8 mouse cellular contexts compared by ENCODE assay signal in genomic region chr10:86705318-86705921, GRCm38 (mm10). TPM values are rescaled to one million over a fixed set of nuclear protein-coding genes. Genes with fewer than 3 reads are reported as not detected.
DNase-seq lines count a peak whose midpoint lies in the region; ATAC-seq and TF ChIP-seq lines count a peak whose summit lies in the region.

TSS of gene Hsp90b1 (minus strand) at chr10:86705509.
TSS of gene Ttc41 (plus strand) at chr10:86705811.

- peak within 1 kb of the TSS; percentile 97 for H3K27ac ChIP-seq in gastrocnemius, adult 2 months
- H3K27ac ChIP-seq in hindbrain, postnatal 0 days, result peak within 1 kb of the TSS; percentile 95
- H3K27ac ChIP-seq in left cerebral cortex, adult 2 months, result peak within 1 kb of the TSS; percentile 100

- H3K4me1 ChIP-seq in hindbrain, postnatal 0 days (ENCODE audit: insufficient read depth, low read length), result peaks cover 15% of the 10 kb centered on the region

- H3K4me2 ChIP-seq in hindbrain, postnatal 0 days (ENCODE audit: low read depth, low read length), result peak within 1 kb of the TSS; percentile 96

- no peaks in the 10 kb centered on the region for H3K9me3 ChIP-seq in hindbrain, postnatal 0 days (ENCODE audit: low read length)

- H3K4me3 ChIP-seq in gastrocnemius, adult 2 months, result peak within 1 kb of the TSS; percentile 84
- H3K4me3 ChIP-seq in hindbrain, postnatal 0 days (ENCODE audit: low read length), result peak within 1 kb of the TSS; percentile 90
- peak within 1 kb of the TSS; percentile 80 for H3K4me3 ChIP-seq in left cerebral cortex, adult 2 months

- peaks cover 27% of the 10 kb centered on the region; the same call in 1 of the 2 replicates for H3K36me3 ChIP-seq in hindbrain, postnatal 0 days (ENCODE audit: insufficient read depth, low read length)

- intact Hi-C loops in gastrocnemius, adult 2 months (cut with DNase I), result loop anchor here (5.0 to 10.0 kb wide), 2 partner anchors 72 to 129 kb away; partner anchors contain the start of gene Nt5dc3
- intact Hi-C loops in left cerebral cortex, adult 2 months (cut with DNase I), result loop anchor here (1.0 to 10.0 kb wide), 3 partner anchors 73 to 831 kb away; no protein-coding TSS in a partner anchor

- DNase-seq in ZHBTc4 (ENCODE audit: low read depth, low spot score), result peak; percentile 100
- DNase-seq in gastrocnemius, adult 2 months, result peak; percentile 100
- peak; percentile 100 for DNase-seq in hindbrain, postnatal 0 days (ENCODE audit: low spot score)
- DNase-seq in left cerebral cortex, adult 2 months (ENCODE audit: extremely low spot score in 1 of 2, low spot score in 2 of 2), result peak; percentile 98 to 100
- peak; percentile 99 to 100 for DNase-seq in right cerebral cortex, adult 2 months (ENCODE audit: low spot score in 2 of 2)
- peak; percentile 99 for DNase-seq in urinary bladder, postnatal 14 days (ENCODE audit: low spot score)

- ATAC-seq in common myeloid progenitor, adult 5-6 weeks (replicated peaks; ENCODE audit: low read depth, poor library complexity, severe bottlenecking), result peak; percentile 81
- peak; percentile 98 for ATAC-seq in hindbrain, postnatal 0 days
- ATAC-seq in megakaryocyte, adult 5-6 weeks (ENCODE audit: poor library complexity, severe bottlenecking), result peak; percentile 78

- under 1% methylated on average over 51 of the region's 51 CpGs for WGBS in hindbrain, postnatal 0 days

- TF ChIP-seq CTCF in gastrocnemius, adult 2 months (IDR thresholded peaks at IDR 0.05), result no peak
- TF ChIP-seq CTCF in hindbrain, postnatal 0 days (IDR thresholded peaks at IDR 0.05; ENCODE audit: low read depth), result no peak
- no peak for TF ChIP-seq CTCF in left cerebral cortex, adult 2 months (IDR thresholded peaks at IDR 0.05)

- no peaks in the 10 kb centered on the region for H3K27me3 ChIP-seq in hindbrain, postnatal 0 days (ENCODE audit: insufficient read depth, low read length)

- H3K9ac ChIP-seq in hindbrain, postnatal 0 days (replicated peaks; ENCODE audit: low read length), result peak within 1 kb of the TSS; percentile 89

RNA-seq across cellular contexts. Expression of gene Hsp90b1, which starts in this region (rescaled TPM):
- 724 and 732 TPM in 2 replicates for total RNA-seq in common myeloid progenitor, adult 5-6 weeks (2017)
- total RNA-seq in gastrocnemius, adult 2 months (2021), result 100 to 1,000 TPM; 108 to 149 TPM
- total RNA-seq in hindbrain, postnatal 0 days (2014; rRNA removed), result 92.5 and 110 TPM in 2 replicates
- 228 and 235 TPM in 2 replicates for polyA plus RNA-seq in hindbrain, postnatal 0 days (2015; fragmentation: Nextera tagmentation; extraction: Ambion mirVana)
- total RNA-seq in left cerebral cortex, adult 2 months (2021), result 100 to 1,000 TPM; 328 to 352 TPM
- 448 and 496 TPM in 2 replicates for total RNA-seq in megakaryocyte, adult 5-6 weeks (2015)
- total RNA-seq in megakaryocyte, adult 5-6 weeks (2017), result 724 and 818 TPM in 2 replicates

RNA-seq across cellular contexts. Expression of gene Ttc41, which starts in this region (rescaled TPM):
- 1.1 and 2.8 TPM in 2 replicates for total RNA-seq in common myeloid progenitor, adult 5-6 weeks (2017)
- 1 to 10 TPM; 2.3 to 2.5 TPM for total RNA-seq in gastrocnemius, adult 2 months (2021)
- total RNA-seq in hindbrain, postnatal 0 days (2014; rRNA removed), result 2.0 and 2.2 TPM in 2 replicates
- 1.4 and 1.5 TPM in 2 replicates for polyA plus RNA-seq in hindbrain, postnatal 0 days (2015; fragmentation: Nextera tagmentation; extraction: Ambion mirVana)
- 1 to 10 TPM; 1.4 to 1.5 TPM for total RNA-seq in left cerebral cortex, adult 2 months (2021)
- total RNA-seq in megakaryocyte, adult 5-6 weeks (2015), result 0.41 and 0.67 TPM in 2 replicates
- 0.44 TPM in 1 of 2 replicates, not detected in the other for total RNA-seq in megakaryocyte, adult 5-6 weeks (2017)

Comparison
In these comparisons a context has a peak if more than half of its experiments do, and no peak if none do; other contexts are left out.
1. Peak in every context shown above with its lines: DNase-seq, ATAC-seq, H3K4me3 ChIP-seq and H3K27ac ChIP-seq.